Mouse (Mus musculus) limb, embryonic 15.5 days (tissue): Measurements from ENCODE around the gene Dctd. TPM values are rescaled to one million over a fixed set of nuclear protein-coding genes. Genes with fewer than 3 reads are reported as not detected.
A peak's percentile ranks its signal among the peaks of the same experiment; 100 is the strongest.

Experiments
- ATAC-seq: fragments of 200-750 bp; cut with Nextera tagmentation; 2 replicates; pipeline ENCODE4 v1.8.0; 2017; ENCODE audit warnings: low read depth, moderate TSS enrichment; ENCODE audit not compliant: insufficient number of reproducible peaks, low FRiP score, low TSS enrichment
- H3K27ac ChIP-seq: fragments of 300-500 bp; sonication (generic); 2 replicates; pipeline ENCODE4 v1.5.1; 2015; ENCODE audit warnings: moderate library complexity, mild to moderate bottlenecking, inconsistent platforms
- H3K27me3 ChIP-seq: fragments of 300-500 bp; sonication (generic); 2 replicates; pipeline ENCODE4 v1.6.1; 2015; ENCODE audit warnings: inconsistent platforms
- H3K36me3 ChIP-seq: fragments of 300-500 bp; sonication (generic); 2 replicates; pipeline ENCODE4 v1.6.1; 2015; ENCODE audit warnings: inconsistent platforms
- H3K4me1 ChIP-seq: fragments of 300-500 bp; sonication (generic); 2 replicates; pipeline ENCODE4 v1.6.1; 2015; ENCODE audit warnings: inconsistent platforms
- H3K4me2 ChIP-seq: fragments of 300-500 bp; sonication (generic); 2 replicates; pipeline ENCODE4 v1.6.1; 2015; ENCODE audit warnings: mild to moderate bottlenecking, inconsistent platforms
- H3K4me3 ChIP-seq: fragments of 300-500 bp; sonication (generic); 2 replicates; pipeline ENCODE4 v1.5.1; 2015; ENCODE audit warnings: mild to moderate bottlenecking, inconsistent platforms
- H3K9ac ChIP-seq: fragments of 300-500 bp; sonication (generic); 2 replicates; pipeline ENCODE4 v1.6.1; 2015; ENCODE audit warnings: inconsistent platforms
- H3K9me3 ChIP-seq: fragments of 300-500 bp; sonication (generic); 2 replicates; pipeline ENCODE4 v1.6.1; 2016; ENCODE audit warnings: inconsistent platforms
- WGBS: fragments of 180-500 bp; shearing (Covaris S2); methylation state at CpG from one replicate; pipeline ENCODE4 v1.1.7; 2015; 5-methylcytosine and 5-hydroxymethylcytosine counted together
- polyA plus RNA-seq: library from polyadenylated mRNA; unstranded; fragments of >200 nt; fragmentation: Nextera tagmentation; extraction: Ambion mirVana; gene quantifications from 2 replicates; pipeline ENCODE4 v1.2.1, GENCODE M21; 2015

The Dctd gene
- polyA plus RNA-seq, 1 experiment from 2014 or later: 30.0 TPM

- Histone ChIP-seq H3K27ac (peak overlapping the region; percentile 76), H3K4me1 (peaks cover 13% of the 10 kb centered on the region; the same call in 1 of the 2 replicates), H3K36me3 (peaks cover 19% of the 10 kb centered on the region), H3K4me3 (peak overlapping the region; percentile 74), H3K4me2 (peak overlapping the region; percentile 83), H3K9me3 (no peaks in the 10 kb centered on the region), H3K27me3 (no peaks in the 10 kb centered on the region), H3K9ac (peak overlapping the region; percentile 63)
- peak; percentile 88 for ATAC-seq
- under 1% methylated on average over 51 of the region's 61 CpGs for WGBS
These were observed 11.2 kb downstream of the Dctd start for GRCm38 (mm10) chr8:48109856-48110780.

- ATAC-seq: no peak
- H3K9me3 ChIP-seq: no peaks in the 10 kb centered on the region; the same call in 1 of the 2 replicates
- H3K4me3 ChIP-seq: no peak overlapping the region
- no peak overlapping the region for H3K27ac ChIP-seq
- no peak overlapping the region for H3K4me2 ChIP-seq
- no peaks in the 10 kb centered on the region for H3K27me3 ChIP-seq
- peaks cover 51% of the 10 kb centered on the region for H3K36me3 ChIP-seq
- 61% methylated on average over 6 of the region's 6 CpGs for WGBS
- H3K9ac ChIP-seq: no peak overlapping the region
- peaks cover 7% of the 10 kb centered on the region; the same call in 1 of the 2 replicates for H3K4me1 ChIP-seq
These were observed 15.7 kb downstream of the Dctd start for GRCm38 (mm10) chr8:48114591-48114990.

- Histone ChIP-seq H3K9ac (no peak overlapping the region), H3K4me2 (no peak overlapping the region), H3K27ac (no peak overlapping the region), H3K4me1 (no peaks in the 10 kb centered on the region), H3K9me3 (no peaks in the 10 kb centered on the region; the same call in 1 of the 2 replicates), H3K4me3 (no peak overlapping the region), H3K27me3 (no peaks in the 10 kb centered on the region), H3K36me3 (peaks cover 33% of the 10 kb centered on the region)
- ATAC-seq: no peak
- 97% methylated on average over 1 of the region's 1 CpGs for WGBS
These were observed 24.1 kb downstream of the Dctd start for GRCm38 (mm10) chr8:48122991-48123390.

- H3K36me3 ChIP-seq: peaks cover 22% of the 10 kb centered on the region
- no peak overlapping the region for H3K9ac ChIP-seq
- 85% methylated on average over 8 of the region's 8 CpGs for WGBS
- no peak overlapping the region for H3K27ac ChIP-seq
- no peak overlapping the region for H3K4me2 ChIP-seq
- no peaks in the 10 kb centered on the region for H3K4me1 ChIP-seq
- no peak overlapping the region for H3K4me3 ChIP-seq
- ATAC-seq: no peak
- no peaks in the 10 kb centered on the region for H3K9me3 ChIP-seq
- H3K27me3 ChIP-seq: no peaks in the 10 kb centered on the region
These were observed 26.0 kb downstream of the Dctd start for GRCm38 (mm10) chr8:48124857-48125256.

DNA sequence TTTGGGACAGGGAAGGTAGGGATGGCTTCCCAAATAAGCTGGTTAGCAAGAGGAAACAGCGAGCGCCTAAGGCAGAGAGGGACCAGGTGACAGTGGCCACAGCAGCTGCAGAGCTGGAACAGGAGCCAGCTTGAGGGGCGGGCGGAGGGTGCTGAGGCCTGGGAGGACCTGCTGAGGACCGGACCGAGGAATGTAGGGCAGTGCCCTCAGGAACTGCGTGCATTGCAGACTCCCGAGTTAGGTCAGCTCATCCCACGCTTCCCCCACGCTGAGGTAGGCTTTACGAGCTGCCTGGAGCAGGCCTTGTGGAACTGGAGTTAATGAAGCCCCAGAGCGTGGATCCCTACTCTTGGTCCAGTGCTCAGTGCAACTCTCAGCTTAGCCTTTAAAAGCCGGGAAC, 28.1 kb downstream of the Dctd start:
- no peak for ATAC-seq
- Histone ChIP-seq H3K4me1 (no peaks in the 10 kb centered on the region), H3K36me3 (peaks cover 26% of the 10 kb centered on the region), H3K27ac (no peak overlapping the region), H3K27me3 (no peaks in the 10 kb centered on the region), H3K4me3 (no peak overlapping the region), H3K9ac (no peak overlapping the region), H3K9me3 (no peaks in the 10 kb centered on the region), H3K4me2 (no peak overlapping the region)
- WGBS: 57% methylated on average over 13 of the region's 13 CpGs

DNA sequence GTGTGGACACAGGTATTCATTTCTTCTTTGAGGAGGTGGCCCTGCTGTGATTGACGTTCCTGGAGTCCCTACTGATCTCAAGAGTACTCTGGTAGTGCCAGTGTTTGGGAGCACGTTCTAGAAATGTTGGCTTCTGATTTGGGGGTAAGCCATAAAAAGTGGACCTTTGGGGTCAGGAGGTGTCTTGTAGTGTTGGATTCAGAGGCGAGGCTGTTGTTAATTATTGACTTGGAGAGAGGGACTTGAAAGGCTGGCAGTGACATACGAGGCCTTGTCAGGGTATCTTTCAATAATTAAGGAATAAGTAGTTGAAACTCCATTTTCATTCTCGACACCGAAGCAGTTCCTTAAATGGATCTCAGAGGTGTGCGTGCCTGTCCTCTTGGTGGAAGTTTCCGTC, 31.4 kb downstream of the Dctd start:
- Histone ChIP-seq H3K27me3 (no peaks in the 10 kb centered on the region), H3K4me3 (no peak overlapping the region), H3K4me1 (no peaks in the 10 kb centered on the region), H3K27ac (no peak overlapping the region), H3K9ac (no peak overlapping the region), H3K9me3 (no peaks in the 10 kb centered on the region), H3K36me3 (peaks cover 38% of the 10 kb centered on the region), H3K4me2 (no peak overlapping the region)
- 57% methylated on average over 8 of the region's 8 CpGs for WGBS
- no peak for ATAC-seq

GRCm38 (mm10) chr8:48133321-48133720, 34.4 kb downstream of the Dctd start:
- Histone ChIP-seq H3K36me3 (peaks cover 36% of the 10 kb centered on the region), H3K27me3 (no peaks in the 10 kb centered on the region), H3K9me3 (no peaks in the 10 kb centered on the region), H3K4me3 (no peak overlapping the region), H3K27ac (no peak overlapping the region), H3K9ac (no peak overlapping the region), H3K4me1 (0 out of 2 replicates have a peak, but pooled peaks cover 3% of the 10 kb centered on the region), H3K4me2 (no peak overlapping the region)
- WGBS: 77% methylated on average over 5 of the region's 5 CpGs
- no peak for ATAC-seq

GRCm38 (mm10) chr8:48136804-48137650, 38.1 kb downstream of the Dctd start:
- no peak for ATAC-seq
- WGBS: 57% methylated on average over 30 of the region's 30 CpGs
- Histone ChIP-seq H3K27ac (no peak overlapping the region), H3K4me2 (peak overlapping the region; percentile 20; the same call in 1 of the 2 replicates), H3K36me3 (peaks cover 30% of the 10 kb centered on the region), H3K27me3 (no peaks in the 10 kb centered on the region), H3K9me3 (no peaks in the 10 kb centered on the region), H3K4me3 (no peak overlapping the region), H3K4me1 (0 out of 2 replicates have a peak, but pooled peaks cover 3% of the 10 kb centered on the region), H3K9ac (no peak overlapping the region)

GRCm38 (mm10) chr8:48137651-48137937, 38.7 kb downstream of the Dctd start:
- H3K4me3 ChIP-seq: no peak overlapping the region
- H3K36me3 ChIP-seq: peaks cover 29% of the 10 kb centered on the region
- no peaks in the 10 kb centered on the region for H3K27me3 ChIP-seq
- H3K9me3 ChIP-seq: no peaks in the 10 kb centered on the region
- no peak overlapping the region for H3K27ac ChIP-seq
- 70% methylated on average over 3 of the region's 3 CpGs for WGBS
- no peak overlapping the region for H3K4me2 ChIP-seq
- H3K9ac ChIP-seq: no peak overlapping the region
- ATAC-seq: no peak
- 0 out of 2 replicates have a peak, but pooled peaks cover 3% of the 10 kb centered on the region for H3K4me1 ChIP-seq

DNA sequence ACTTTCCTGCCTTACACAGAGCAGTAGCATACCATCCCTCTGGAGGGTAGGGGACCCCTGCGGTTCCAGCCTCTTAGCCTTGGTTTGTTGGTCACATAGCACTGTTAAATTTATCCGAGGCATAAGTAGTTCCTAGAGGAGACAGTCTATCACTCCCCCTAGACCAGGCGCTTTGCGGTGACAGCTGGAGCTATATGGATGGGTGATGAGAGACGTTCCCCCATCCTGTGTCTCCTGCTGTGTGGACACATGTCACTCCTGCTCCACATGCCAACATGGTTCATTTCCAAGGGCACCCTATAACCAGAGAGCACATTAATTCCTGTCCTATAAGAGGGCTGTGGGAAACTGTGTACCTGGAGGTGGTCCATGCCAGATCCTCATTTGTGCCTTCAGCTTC, 42.1 kb downstream of the Dctd start:
- Histone ChIP-seq H3K27ac (no peak overlapping the region), H3K27me3 (no peaks in the 10 kb centered on the region), H3K4me3 (no peak overlapping the region), H3K36me3 (0 out of 2 replicates have a peak, but pooled peaks cover 25% of the 10 kb centered on the region), H3K4me1 (0 out of 2 replicates have a peak, but pooled peaks cover 3% of the 10 kb centered on the region), H3K9me3 (no peaks in the 10 kb centered on the region), H3K9ac (no peak overlapping the region), H3K4me2 (no peak overlapping the region)
- ATAC-seq: no peak; the same call in 1 of the 2 replicates
- WGBS: 75% methylated on average over 5 of the region's 5 CpGs

DNA sequence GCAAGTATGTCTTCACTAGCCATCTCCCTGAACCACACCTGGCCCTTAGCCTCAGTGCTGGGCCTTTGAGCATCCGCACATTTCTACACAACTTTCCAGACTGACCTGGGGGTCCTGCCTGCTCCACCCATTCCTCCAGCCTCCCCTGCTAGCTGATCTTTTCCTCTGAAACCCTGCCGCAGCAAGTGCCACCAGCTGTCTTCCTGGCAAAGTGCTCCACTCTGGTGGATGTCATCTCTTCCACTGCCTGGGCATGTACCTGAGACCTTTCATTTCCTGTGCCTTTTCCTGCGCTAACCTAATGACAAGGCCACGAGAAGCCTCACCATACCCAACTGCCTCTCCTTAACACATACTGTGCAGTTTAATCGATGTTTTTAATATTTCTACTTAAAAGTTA, 46.9 kb downstream of the Dctd start:
- H3K4me1 ChIP-seq: no peaks in the 10 kb centered on the region
- WGBS: 69% methylated on average over 5 of the region's 5 CpGs
- H3K9ac ChIP-seq: no peak overlapping the region
- H3K9me3 ChIP-seq: no peaks in the 10 kb centered on the region
- no peak overlapping the region for H3K27ac ChIP-seq
- no peaks in the 10 kb centered on the region for H3K27me3 ChIP-seq
- no peak for ATAC-seq
- H3K4me3 ChIP-seq: no peak overlapping the region
- 0 out of 2 replicates have a peak, but pooled peaks cover 15% of the 10 kb centered on the region for H3K36me3 ChIP-seq
- H3K4me2 ChIP-seq: no peak overlapping the region

- no peaks in the 10 kb centered on the region for H3K4me1 ChIP-seq
- no peak overlapping the region for H3K9ac ChIP-seq
- H3K4me2 ChIP-seq: no peak overlapping the region
- H3K27me3 ChIP-seq: no peaks in the 10 kb centered on the region
- no peak overlapping the region for H3K27ac ChIP-seq
- H3K36me3 ChIP-seq: 0 out of 2 replicates have a peak, but pooled peaks cover 12% of the 10 kb centered on the region
- H3K4me3 ChIP-seq: no peak overlapping the region
- WGBS: 73% methylated on average over 10 of the region's 10 CpGs
- H3K9me3 ChIP-seq: no peaks in the 10 kb centered on the region
- ATAC-seq: no peak
These were observed 47.6 kb downstream of the Dctd start for GRCm38 (mm10) chr8:48146449-48146848.
